Comparison of ENCODE assay signal across 8 mouse cellular contexts in genomic region chr2:124100486-124101200, GRCm38 (mm10). TPM values are rescaled to one million over a fixed set of nuclear protein-coding genes. Genes with fewer than 3 reads are reported as not detected.
DNase-seq lines count a peak whose midpoint lies in the region; ATAC-seq lines count a peak whose summit lies in the region.

No protein-coding gene starts in this region.

- H3K27ac ChIP-seq in heart, embryonic 11.5 days (ENCODE audit: low read depth, low read length): no peak overlapping the region
- no peak overlapping the region for H3K27ac ChIP-seq in intestine, embryonic 16.5 days (ENCODE audit: low read length)
- no peak overlapping the region for H3K27ac ChIP-seq in midbrain, embryonic 16.5 days (ENCODE audit: low read length)

- no peak overlapping the region for H3K9ac ChIP-seq in heart, embryonic 11.5 days (ENCODE audit: low read depth, low read length)
- no peak overlapping the region for H3K9ac ChIP-seq in intestine, embryonic 16.5 days (ENCODE audit: low read depth, low read length)
- H3K9ac ChIP-seq in midbrain, embryonic 16.5 days (ENCODE audit: low read depth, low read length): no peak overlapping the region

- intact Hi-C loops in left cerebral cortex, postnatal 4 days (cut with DNase I): loop anchor here (2.0 to 5.0 kb wide), 3 partner anchors 512 to 1087 kb away; no protein-coding TSS in a partner anchor

- no peaks in the 10 kb centered on the region for H3K4me1 ChIP-seq in heart, embryonic 11.5 days (ENCODE audit: control insufficient read depth, insufficient read depth, low read length)
- no peaks in the 10 kb centered on the region for H3K4me1 ChIP-seq in intestine, embryonic 16.5 days (ENCODE audit: control insufficient read depth, insufficient read depth, low read length)
- peaks cover 6% of the 10 kb centered on the region; the same call in 1 of the 2 replicates for H3K4me1 ChIP-seq in midbrain, embryonic 16.5 days (ENCODE audit: control insufficient read depth, insufficient read depth, low read length)

- DNase-seq in heart, adult 11 months: peak; percentile 91
- DNase-seq in cerebellum, postnatal 36 days: peak; percentile 70 to 71
- peak; percentile 57 for DNase-seq in gastrocnemius, postnatal 10 days
- DNase-seq in left cerebral cortex, postnatal 4 days: peak; percentile 75
- peak; percentile 41 for DNase-seq in urinary bladder, adult 2 months (ENCODE audit: low spot score)

- no peak overlapping the region for H3K4me2 ChIP-seq in heart, embryonic 11.5 days
- no peak overlapping the region for H3K4me2 ChIP-seq in intestine, embryonic 16.5 days (ENCODE audit: low read depth, low read length)
- no peak overlapping the region for H3K4me2 ChIP-seq in midbrain, embryonic 16.5 days (ENCODE audit: low read length)

- no peaks in the 10 kb centered on the region for H3K36me3 ChIP-seq in heart, embryonic 11.5 days (ENCODE audit: control insufficient read depth, insufficient read depth, low read length)
- H3K36me3 ChIP-seq in intestine, embryonic 16.5 days (ENCODE audit: control insufficient read depth, insufficient read depth, low read length): no peaks in the 10 kb centered on the region
- H3K36me3 ChIP-seq in midbrain, embryonic 16.5 days (ENCODE audit: control insufficient read depth, insufficient read depth, low read length): no peaks in the 10 kb centered on the region

- no peak overlapping the region for H3K4me3 ChIP-seq in heart, embryonic 11.5 days (ENCODE audit: low read depth, low read length)
- no peak overlapping the region for H3K4me3 ChIP-seq in intestine, embryonic 16.5 days (ENCODE audit: low read length)
- no peak overlapping the region for H3K4me3 ChIP-seq in midbrain, embryonic 16.5 days (ENCODE audit: low read depth, low read length)

- WGBS in heart, embryonic 11.5 days (ENCODE audit: insufficient replicate concordance): 22% methylated on average over 9 of the region's 9 CpGs
- 28% methylated on average over 9 of the region's 9 CpGs for WGBS in intestine, embryonic 16.5 days
- 16% methylated on average over 9 of the region's 9 CpGs for WGBS in midbrain, embryonic 16.5 days

- no peak for ATAC-seq in heart, embryonic 11.5 days (replicated peaks; ENCODE audit: insufficient number of reproducible peaks, low FRiP score, low TSS enrichment)
- peak; percentile 31; the same call in 1 of the 2 replicates for ATAC-seq in intestine, embryonic 16.5 days
- peak; percentile 93 for ATAC-seq in midbrain, embryonic 16.5 days

- no peaks in the 10 kb centered on the region for H3K27me3 ChIP-seq in heart, embryonic 11.5 days (ENCODE audit: control insufficient read depth, insufficient read depth, low read length)
- no peaks in the 10 kb centered on the region for H3K27me3 ChIP-seq in intestine, embryonic 16.5 days (replicated peaks; ENCODE audit: control insufficient read depth, insufficient read depth, low read length)
- H3K27me3 ChIP-seq in midbrain, embryonic 16.5 days (ENCODE audit: control insufficient read depth, insufficient read depth, low read depth, low read length): no peaks in the 10 kb centered on the region

- no peaks in the 10 kb centered on the region for H3K9me3 ChIP-seq in heart, embryonic 11.5 days (replicated peaks; ENCODE audit: control insufficient read depth, low read length)
- no peaks in the 10 kb centered on the region for H3K9me3 ChIP-seq in intestine, embryonic 16.5 days (ENCODE audit: control insufficient read depth, low read length)
- H3K9me3 ChIP-seq in midbrain, embryonic 16.5 days (replicated peaks; ENCODE audit: control insufficient read depth, low read length, poor library complexity, severe bottlenecking): no peaks in the 10 kb centered on the region

RNA-seq across cellular contexts. Expression of gene Sema6d, which starts 10.9 kb away (rescaled TPM):
- polyA plus RNA-seq in heart, embryonic 11.5 days (2014; fragmentation: Nextera tagmentation; extraction: Ambion mirVana): 24.9 and 26.5 TPM in 2 replicates
- 10 to 100 TPM; 16.4 to 23.7 TPM for total RNA-seq in gastrocnemius, postnatal 10 days (2021)
- polyA plus RNA-seq in intestine, embryonic 16.5 days (2015; fragmentation: Nextera tagmentation; extraction: Ambion mirVana): 10.9 and 12.8 TPM in 2 replicates
- 10 to 100 TPM; 83.4 to 91.4 TPM for total RNA-seq in left cerebral cortex, postnatal 4 days (2021)
- 31.8 and 35.0 TPM in 2 replicates for polyA plus RNA-seq in midbrain, embryonic 16.5 days (2015; fragmentation: Nextera tagmentation; extraction: Ambion mirVana)
- 8.5 and 10.1 TPM in 2 replicates for polyA plus RNA-seq in urinary bladder, adult 2 months (2012; rRNA removed)

Comparison
In these comparisons a context has a peak if more than half of its experiments do, and no peak if none do; other contexts are left out.
1. DNase-seq: peak in every context shown above with its lines; median percentile 91 in heart, adult 11 months; 75 in left cerebral cortex, postnatal 4 days; 70 in cerebellum, postnatal 36 days; 57 in gastrocnemius, postnatal 10 days; 41 in urinary bladder, adult 2 months.